Mouse (Mus musculus): ENCODE results near the gene Rgs13.
A peak's percentile ranks its signal among the peaks of the same experiment; 100 is the strongest.
"Not testable (repeated sequence)": the region's sequence is repeated elsewhere in the genome, so short reads cannot be mapped to it uniquely, and the experiment has no call there.

Gene Rgs13

GRCm38 (mm10) chr1:144151401-144152183 is 25.6 kb downstream of the Rgs13 start:
- DNase-seq (ENCODE audit: low spot score) = peak; percentile 35

- DNase-seq (ENCODE audit: low spot score) = no peak
These were observed 27.2 kb downstream of the Rgs13 start for GRCm38 (mm10) chr1:144149997-144150396.

- not testable (repeated sequence) for DNase-seq (ENCODE audit: low spot score)
These were observed 35.8 kb downstream of the Rgs13 start for GRCm38 (mm10) chr1:144141398-144141797.

GRCm38 (mm10) chr1:144139847-144140246 is 37.3 kb downstream of the Rgs13 start:
- DNase-seq (ENCODE audit: low spot score) = no peak

- no peak for DNase-seq (ENCODE audit: low spot score)
These were observed 49.2 kb downstream of the Rgs13 start for GRCm38 (mm10) chr1:144127965-144128364.

- no peak for DNase-seq (ENCODE audit: low spot score)
These were observed 57.1 kb downstream of the Rgs13 start for GRCm38 (mm10) chr1:144120042-144120441.

GRCm38 (mm10) chr1:144119456-144119855 is 57.7 kb downstream of the Rgs13 start:
- no peak for DNase-seq (ENCODE audit: low spot score)

- no peak for DNase-seq (ENCODE audit: low spot score)
These were observed 61.1 kb downstream of the Rgs13 start for GRCm38 (mm10) chr1:144115848-144116727.

- DNase-seq (ENCODE audit: low spot score) = no peak
These were observed 63.6 kb downstream of the Rgs13 start for GRCm38 (mm10) chr1:144113438-144114074.

GRCm38 (mm10) chr1:144112946-144113345 is 64.2 kb downstream of the Rgs13 start:
- DNase-seq (ENCODE audit: low spot score) = no peak

- DNase-seq (ENCODE audit: low spot score) = no peak
These were observed 78.4 kb downstream of the Rgs13 start for GRCm38 (mm10) chr1:144098587-144099258.

- DNase-seq (ENCODE audit: low spot score) = peak; percentile 42
These were observed 86.8 kb downstream of the Rgs13 start for GRCm38 (mm10) chr1:144090410-144090809.
